17 mouse cellular contexts compared by ENCODE assay signal in the genomic region with DNA sequence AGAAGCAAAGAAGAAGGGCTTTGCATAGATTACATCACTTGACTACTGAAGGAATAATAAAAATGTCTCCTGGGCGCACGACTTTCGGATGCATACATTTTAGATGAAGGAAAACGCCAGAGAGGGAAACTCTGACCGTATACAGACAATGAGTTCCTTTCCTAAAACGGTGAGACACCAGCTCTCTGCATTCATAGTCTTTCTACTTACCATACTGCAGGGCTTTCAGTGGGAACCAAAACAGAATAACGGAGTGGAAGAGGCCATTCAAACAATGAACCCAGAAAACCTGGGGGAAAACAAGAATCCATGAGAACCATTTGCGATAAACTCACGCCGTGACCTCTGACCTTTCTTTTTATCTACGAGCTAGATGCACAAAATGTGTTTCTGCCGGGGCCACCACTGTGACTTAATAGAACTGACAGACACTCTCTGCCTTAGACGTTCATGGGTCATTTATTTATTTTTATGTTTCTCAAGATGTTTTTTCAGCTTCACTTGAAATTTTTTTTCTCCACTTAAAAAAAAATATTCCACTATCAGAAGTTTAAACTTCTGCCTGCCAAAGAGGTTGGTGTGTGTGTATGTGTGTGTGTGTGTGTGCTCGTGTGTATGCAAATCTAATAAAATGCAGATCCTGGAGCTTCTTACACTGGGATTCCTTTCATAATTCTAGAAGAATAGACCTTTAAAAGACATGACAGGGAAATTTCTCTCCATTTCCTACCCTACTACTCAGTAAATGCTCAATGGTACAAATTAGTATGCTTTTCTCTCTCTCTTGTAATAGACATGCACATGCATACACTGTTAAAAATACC. TPM values are rescaled to one million over a fixed set of nuclear protein-coding genes. Genes with fewer than 3 reads are reported as not detected.
DNase-seq lines count a peak whose midpoint lies in the region; ATAC-seq lines count a peak whose summit lies in the region.
"Had no signal": no experiment of that assay in that cellular context is flagged by ENCODE, and none has a peak within 500 bp of the region (broad histone marks: within the 10 kb centered on the region; RNA-seq: fewer than 3 reads in every experiment).

No protein-coding gene starts in this region.

- whole genome bisulfite sequencing in hindbrain, embryonic 11.5 days, result 24% methylated on average over 14 of the region's 14 CpGs
- 28% methylated on average over 14 of the region's 14 CpGs for WGBS in hindbrain, embryonic 16.5 days
- 22% methylated on average over 14 of the region's 14 CpGs for WGBS in midbrain, embryonic 10.5 days
- WGBS in midbrain, embryonic 16.5 days, result 21% methylated on average over 14 of the region's 14 CpGs
- WGBS in neural tube, embryonic 13.5 days, result 25% methylated on average over 14 of the region's 14 CpGs

- no peak overlapping the region for H3K4me2 ChIP-seq in hindbrain, embryonic 11.5 days (replicated peaks; ENCODE audit: low read depth, low read length)
- H3K4me2 ChIP-seq in hindbrain, embryonic 16.5 days (ENCODE audit: low read length), result no peak overlapping the region
- no peak overlapping the region for H3K4me2 ChIP-seq in midbrain, embryonic 16.5 days (ENCODE audit: low read length)
- H3K4me2 ChIP-seq in neural tube, embryonic 13.5 days, result no peak overlapping the region
- H3K4me2 ChIP-seq: heart, embryonic 15.5 days; liver, embryonic 12.5 days; lung, embryonic 15.5 days had no signal

- DNase-seq in hindbrain, embryonic 11.5 days (ENCODE audit: low spot score), result peak; percentile 45
- peak; percentile 55 for DNase-seq in midbrain, embryonic 10.5 days (ENCODE audit: low spot score)
- DNase-seq in embryo, embryonic 11 days, result peak; percentile 61
- no peak for DNase-seq in layer of hippocampus, postnatal 14 days (ENCODE audit: low spot score in 2 of 2)
- DNase-seq: adrenal gland, postnatal 14 days; cerebellum, adult 18-20 months had no signal

- peaks cover 20% of the 10 kb centered on the region for H3K27me3 ChIP-seq in hindbrain, embryonic 11.5 days (ENCODE audit: control insufficient read depth, insufficient read depth, low read length)
- no peaks in the 10 kb centered on the region for H3K27me3 ChIP-seq in hindbrain, embryonic 16.5 days (replicated peaks; ENCODE audit: control insufficient read depth, insufficient read depth, low read length)
- peaks cover 87% of the 10 kb centered on the region for H3K27me3 ChIP-seq in midbrain, embryonic 10.5 days (ENCODE audit: low read depth, poor library complexity, severe bottlenecking)
- peaks cover 27% of the 10 kb centered on the region for H3K27me3 ChIP-seq in midbrain, embryonic 16.5 days (ENCODE audit: control insufficient read depth, insufficient read depth, low read depth, low read length)
- H3K27me3 ChIP-seq in neural tube, embryonic 13.5 days, result peaks cover 11% of the 10 kb centered on the region
- H3K27me3 ChIP-seq: heart, embryonic 15.5 days; liver, embryonic 12.5 days; lung, embryonic 15.5 days had no signal

- no peaks in the 10 kb centered on the region for H3K36me3 ChIP-seq in hindbrain, embryonic 11.5 days (ENCODE audit: control insufficient read depth, insufficient read depth, low read length)
- H3K36me3 ChIP-seq in hindbrain, embryonic 16.5 days (ENCODE audit: control insufficient read depth, insufficient read depth, low read length), result 0 out of 2 replicates have a peak, but pooled peaks cover 5% of the 10 kb centered on the region
- H3K36me3 ChIP-seq in midbrain, embryonic 10.5 days, result peaks cover 6% of the 10 kb centered on the region
- peaks cover 9% of the 10 kb centered on the region for H3K36me3 ChIP-seq in midbrain, embryonic 16.5 days (ENCODE audit: control insufficient read depth, insufficient read depth, low read length)
- peaks cover 35% of the 10 kb centered on the region for H3K36me3 ChIP-seq in neural tube, embryonic 13.5 days
- H3K36me3 ChIP-seq: heart, embryonic 15.5 days had no signal

- 0 out of 2 replicates have a peak, but pooled peaks cover 2% of the 10 kb centered on the region for H3K4me1 ChIP-seq in hindbrain, embryonic 11.5 days (replicated peaks; ENCODE audit: control insufficient read depth, insufficient read depth, low read length)
- no peaks in the 10 kb centered on the region for H3K4me1 ChIP-seq in hindbrain, embryonic 16.5 days (ENCODE audit: control insufficient read depth, insufficient read depth, low read depth, low read length)
- peaks cover 42% of the 10 kb centered on the region for H3K4me1 ChIP-seq in midbrain, embryonic 10.5 days
- peaks cover 7% of the 10 kb centered on the region; the same call in 1 of the 2 replicates for H3K4me1 ChIP-seq in midbrain, embryonic 16.5 days (ENCODE audit: control insufficient read depth, insufficient read depth, low read length)
- H3K4me1 ChIP-seq in neural tube, embryonic 13.5 days (replicated peaks), result peaks cover 17% of the 10 kb centered on the region
- H3K4me1 ChIP-seq: liver, embryonic 12.5 days; lung, embryonic 15.5 days had no signal

- no peak overlapping the region for H3K27ac ChIP-seq in hindbrain, embryonic 11.5 days (ENCODE audit: low read depth, low read length)
- no peak overlapping the region for H3K27ac ChIP-seq in hindbrain, embryonic 16.5 days (ENCODE audit: low read depth, low read length)
- H3K27ac ChIP-seq in midbrain, embryonic 10.5 days (replicated peaks), result peak overlapping the region; percentile 79
- H3K27ac ChIP-seq in midbrain, embryonic 16.5 days (ENCODE audit: low read length), result no peak overlapping the region
- H3K27ac ChIP-seq in neural tube, embryonic 13.5 days (replicated peaks), result peak overlapping the region; percentile 25; the same call in 1 of the 2 replicates
- H3K27ac ChIP-seq: heart, embryonic 15.5 days; left cerebral cortex, adult 2 months; liver, embryonic 12.5 days; lung, embryonic 15.5 days had no signal

- no peaks in the 10 kb centered on the region for H3K9me3 ChIP-seq in hindbrain, embryonic 11.5 days (ENCODE audit: control insufficient read depth, low read length)
- H3K9me3 ChIP-seq in hindbrain, embryonic 16.5 days (ENCODE audit: control insufficient read depth, low read length), result no peaks in the 10 kb centered on the region
- H3K9me3 ChIP-seq in midbrain, embryonic 10.5 days (replicated peaks), result no peaks in the 10 kb centered on the region
- no peaks in the 10 kb centered on the region for H3K9me3 ChIP-seq in midbrain, embryonic 16.5 days (replicated peaks; ENCODE audit: control insufficient read depth, low read length, poor library complexity, severe bottlenecking)
- no peaks in the 10 kb centered on the region for H3K9me3 ChIP-seq in neural tube, embryonic 13.5 days
- H3K9me3 ChIP-seq: heart, embryonic 15.5 days; liver, embryonic 12.5 days; lung, embryonic 15.5 days had no signal

- H3K9ac ChIP-seq in hindbrain, embryonic 11.5 days (ENCODE audit: low read depth, low read length), result no peak overlapping the region
- no peak overlapping the region for H3K9ac ChIP-seq in hindbrain, embryonic 16.5 days (ENCODE audit: low read depth, low read length)
- H3K9ac ChIP-seq in midbrain, embryonic 16.5 days (ENCODE audit: low read depth, low read length), result no peak overlapping the region
- no peak overlapping the region for H3K9ac ChIP-seq in neural tube, embryonic 13.5 days
- H3K9ac ChIP-seq: heart, embryonic 15.5 days; liver, embryonic 12.5 days; lung, embryonic 15.5 days had no signal

- ATAC-seq in hindbrain, embryonic 11.5 days (ENCODE audit: low FRiP score), result peak; percentile 11; the same call in 1 of the 2 replicates
- ATAC-seq in hindbrain, embryonic 16.5 days, result no peak
- ATAC-seq in midbrain, embryonic 16.5 days, result no peak
- ATAC-seq in neural tube, embryonic 13.5 days (ENCODE audit: low read depth), result no peak
- ATAC-seq: forebrain, embryonic 14.5 days; intestine, postnatal 0 days; liver, embryonic 12.5 days had no signal

- H3K4me3 ChIP-seq in hindbrain, embryonic 11.5 days (ENCODE audit: low read depth, low read length), result no peak overlapping the region
- no peak overlapping the region for H3K4me3 ChIP-seq in hindbrain, embryonic 16.5 days (ENCODE audit: low read length)
- peak overlapping the region; percentile 31; the same call in 1 of the 2 replicates for H3K4me3 ChIP-seq in midbrain, embryonic 10.5 days
- no peak overlapping the region for H3K4me3 ChIP-seq in midbrain, embryonic 16.5 days (ENCODE audit: low read depth, low read length)
- H3K4me3 ChIP-seq in neural tube, embryonic 13.5 days, result no peak overlapping the region
- H3K4me3 ChIP-seq: heart, embryonic 15.5 days; left cerebral cortex, adult 2 months; liver, embryonic 12.5 days; lung, embryonic 15.5 days had no signal

RNA-seq across cellular contexts. Expression of a gene that starts 48.2 kb away (rescaled TPM):
- polyA plus RNA-seq in hindbrain, embryonic 11.5 days (2014; fragmentation: Nextera tagmentation; extraction: Ambion mirVana), result 3.3 and 5.1 TPM in 2 replicates
- polyA plus RNA-seq in hindbrain, embryonic 16.5 days (2015; fragmentation: Nextera tagmentation; extraction: Ambion mirVana), result 1.4 and 5.0 TPM in 2 replicates
- polyA plus RNA-seq in midbrain, embryonic 10.5 days (2016; fragmentation: Nextera tagmentation; extraction: Ambion mirVana), result 16.2 and 30.1 TPM in 2 replicates
- polyA plus RNA-seq in midbrain, embryonic 16.5 days (2015; fragmentation: Nextera tagmentation; extraction: Ambion mirVana), result 16.3 and 19.5 TPM in 2 replicates
- polyA plus RNA-seq in neural tube, embryonic 13.5 days (2015; fragmentation: Nextera tagmentation; extraction: Ambion mirVana), result 4.3 and 4.5 TPM in 2 replicates
- total RNA-seq in layer of hippocampus, postnatal 14 days (2021), result under 1 TPM; 0.21 to 0.23 TPM
- total RNA-seq: common myeloid progenitor, adult 5-6 weeks had no signal
- polyA plus RNA-seq: C2C12 had no signal

Comparison
In these comparisons a context has a peak if more than half of its experiments do, and no peak if none do; other contexts are left out.
1. H3K27ac ChIP-seq: peak in midbrain, embryonic 10.5 days (single experiment) and neural tube, embryonic 13.5 days (single experiment); none in hindbrain, embryonic 11.5 days (single experiment), hindbrain, embryonic 16.5 days (single experiment) and midbrain, embryonic 16.5 days (single experiment).
2. DNase-seq: peak in hindbrain, embryonic 11.5 days (single experiment), midbrain, embryonic 10.5 days (single experiment) and embryo, embryonic 11 days (single experiment); none in layer of hippocampus, postnatal 14 days (0 of 2).